Mouse (Mus musculus) heart, postnatal 25 days (tissue): Measurements from ENCODE around the gene Olfr308. TPM values are rescaled to one million over a fixed set of nuclear protein-coding genes. Genes with fewer than 3 reads are reported as not detected.
"Not testable (repeated sequence)": the region's sequence is repeated elsewhere in the genome, so short reads cannot be mapped to it uniquely, and the experiment has no call there.

Source experiments
- DNase-seq: peaks from one replicate; pipeline ENCODE4 v3.0.0; 2022; ENCODE audit warnings: low spot score
- intact Hi-C: fragments of 180-260 bp; cut with DNase I; formaldehyde crosslinking; loops from one replicate; pipeline ENCODE4 v1.15.1; 2025
- microRNA-seq: library from miRNA; unstranded; fragments of <30 nt; microRNA quantifications from one replicate; pipeline ENCODE4 v1.2.0, GENCODE M21; 2022
- total RNA-seq, 2 experiments: library from RNA; stranded (reverse); gene quantifications; 2 replicates each; pipeline ENCODE4 v1.2.3; 2021

Gene Olfr308
- total RNA-seq = not detected

GRCm38 (mm10) chr7:86325530-86325929 lies at the start of gene Olfr308:
Gene Olfr308, minus strand, starts transcription at chr7:86325630.
- intact Hi-C loops = no loop called here
- DNase-seq = no peak

DNA sequence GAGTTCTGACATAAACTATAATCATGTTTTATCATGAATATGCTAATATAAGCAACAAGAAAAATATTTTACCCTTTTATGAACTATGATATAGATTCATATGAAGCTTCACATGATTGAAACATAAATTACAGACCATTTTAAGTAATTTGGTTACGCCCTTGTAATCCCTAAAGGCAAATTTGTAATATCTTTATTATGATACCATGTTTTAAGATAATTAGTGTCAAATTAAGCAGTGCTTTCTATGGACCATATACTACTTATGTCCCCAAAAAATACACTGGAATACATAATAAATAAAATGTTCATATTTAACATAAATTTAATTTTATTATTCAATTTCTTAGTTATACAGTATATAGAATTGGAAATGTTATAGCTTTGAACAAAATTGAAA lies 41.4 kb upstream of the Olfr308 start, which contains the start of gene Olfr305:
Gene Olfr305, minus strand, starts transcription at position 101 of the 400 bp plus-strand sequence.
- no peak for DNase-seq
- intact Hi-C loops = no loop called here

GRCm38 (mm10) chr7:86346296-86346695 lies 20.9 kb upstream of the Olfr308 start:
- intact Hi-C loops, DNase-seq: not testable (repeated sequence)

DNA sequence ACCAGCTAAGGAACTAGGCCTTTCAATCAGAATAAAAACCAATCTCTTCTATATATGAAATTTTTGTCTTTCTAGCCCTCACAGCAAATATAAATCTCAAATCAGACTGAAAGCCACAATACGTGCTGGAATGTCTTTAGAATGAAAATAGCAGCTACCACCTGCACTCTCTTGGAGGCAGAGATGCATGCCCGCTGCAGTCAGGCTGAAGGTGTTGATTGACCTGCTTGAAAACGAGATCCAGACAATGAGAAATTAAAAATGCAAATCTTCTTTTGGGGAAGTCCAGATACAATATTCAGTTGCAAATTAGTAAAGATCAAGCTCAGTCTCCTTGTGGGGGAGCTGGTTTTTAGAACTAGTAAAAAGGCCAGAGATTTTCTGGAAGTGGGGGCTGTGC lies 18.8 kb upstream of the Olfr308 start:
- DNase-seq = no peak
- intact Hi-C loops = no loop called here

DNA sequence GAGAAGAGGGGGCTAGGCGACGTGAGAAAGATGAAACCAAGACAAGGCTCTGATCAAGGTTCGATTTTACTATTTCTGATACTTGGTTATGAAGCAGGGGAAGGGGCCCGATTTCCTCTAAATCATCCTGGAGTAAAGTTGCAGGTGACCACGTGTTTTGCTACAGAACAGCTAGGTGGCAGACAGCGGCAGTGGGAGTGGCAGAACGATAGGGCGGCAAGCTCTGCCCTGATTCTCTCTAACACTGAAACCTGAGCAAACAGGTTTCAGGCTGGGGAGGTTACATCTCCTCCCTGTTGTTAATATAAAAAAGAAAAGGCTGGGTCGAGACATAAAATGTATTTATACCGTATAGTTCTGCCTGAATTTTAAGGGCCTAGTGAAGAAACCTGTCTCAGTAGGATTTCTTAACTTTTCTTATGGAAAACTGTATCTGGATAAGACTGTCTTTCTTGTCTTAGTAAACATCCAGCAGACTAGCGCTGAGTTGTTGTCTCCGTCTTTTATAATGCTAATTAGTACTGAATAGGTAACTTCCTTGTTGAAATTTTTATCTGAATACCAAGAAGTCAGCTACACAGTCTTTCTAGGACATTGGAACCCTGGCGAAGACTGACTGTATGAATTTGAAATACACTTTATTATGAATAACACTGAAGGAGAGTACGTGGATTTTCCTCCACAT lies 17.6 kb upstream of the Olfr308 start:
- DNase-seq = no peak

GRCm38 (mm10) chr7:86337486-86337885 lies 12.1 kb upstream of the Olfr308 start, which contains the start of gene Olfr307:
Gene Olfr307, minus strand, starts transcription at chr7:86337586.
- no peak for DNase-seq
- intact Hi-C loops = no loop called here

More for the DNA sequence above, 17.6 kb upstream of the Olfr308 start:
- intact Hi-C loops = no loop called here

GRCm38 (mm10) chr7:86321323-86321722 lies 4.1 kb downstream of the Olfr308 start:
- DNase-seq = no peak
- intact Hi-C loops = no loop called here

GRCm38 (mm10) chr7:86313608-86314007 lies 11.8 kb downstream of the Olfr308 start, which contains the start of gene Olfr309:
Gene Olfr309, minus strand, starts transcription at chr7:86313708.
- DNase-seq = no peak
- intact Hi-C loops = no loop called here

- no peak for DNase-seq
- intact Hi-C loops = no loop called here
Observed at GRCm38 (mm10) chr7:86277072-86277471, 48.4 kb downstream of the Olfr308 start, which contains the start of gene Olfr310. Gene Olfr310, minus strand, starts transcription at chr7:86277172.

Small RNA genes lying within 50 kb of the gene (microRNA-seq; reads per million reads assigned to microRNA genes)
- not detected for gene Gm23192

Other genes with a start within 250 kb of the Olfr308 start
- gene Vmn2r75, start 153.9 kb downstream of the Olfr308 start, total RNA-seq = not detected
- not detected for gene Vmn2r76, start 79.3 kb downstream of the Olfr308 start, total RNA-seq
- gene Olfr310, start 48.5 kb downstream of the Olfr308 start, total RNA-seq = not detected
- gene Olfr309, start 11.9 kb downstream of the Olfr308 start, total RNA-seq = not detected
- gene Olfr307, start 12.0 kb upstream of the Olfr308 start, total RNA-seq = not detected
- not detected for gene Olfr305, start 41.3 kb upstream of the Olfr308 start, total RNA-seq
- gene Olfr304, start 61.0 kb upstream of the Olfr308 start, total RNA-seq = not detected
- not detected for gene Olfr303, start 72.2 kb upstream of the Olfr308 start, total RNA-seq
- gene Olfr301, start 78.2 kb upstream of the Olfr308 start, total RNA-seq = not detected
- not detected for gene Olfr299, start 134.3 kb upstream of the Olfr308 start, total RNA-seq
- gene Olfr298, start 166.9 kb upstream of the Olfr308 start, total RNA-seq = not detected
- not detected for gene Olfr297, start 194.3 kb upstream of the Olfr308 start, total RNA-seq